Mouse (Mus musculus): ENCODE results near the gene Gm11127. TPM values are rescaled to one million over a fixed set of nuclear protein-coding genes. Genes with fewer than 3 reads are reported as not detected.

The Gm11127 gene
- polyA plus RNA-seq, 1 experiment: 179 TPM

DNA sequence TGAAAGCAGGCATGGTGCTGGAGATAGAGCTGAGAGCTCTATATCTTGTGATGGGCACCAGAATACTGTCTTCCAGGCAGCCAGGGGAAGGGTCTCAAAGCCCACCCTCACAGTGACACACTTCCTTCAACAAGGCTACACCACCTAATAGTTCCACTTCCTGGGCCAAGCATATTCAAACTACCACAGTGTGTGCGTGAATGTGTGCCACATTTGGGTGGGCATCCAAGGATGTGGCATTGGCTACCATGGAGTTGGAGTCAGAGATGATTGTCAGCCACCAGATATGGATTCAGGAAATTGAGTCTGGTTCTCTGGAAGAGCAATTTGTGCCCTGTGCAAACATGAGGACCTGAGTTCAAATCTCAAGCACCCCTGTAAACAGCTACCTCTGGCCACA, 36.9 kb downstream of the Gm11127 start:
- Histone ChIP-seq H3K4me1 (ENCODE audit: control insufficient read depth, insufficient read depth, insufficient read length, low read length) (peaks cover 22% of the 10 kb centered on the region), H3K36me3 (ENCODE audit: control insufficient read depth, insufficient read depth, low read length) (peaks cover 5% of the 10 kb centered on the region; the same call in 1 of the 2 replicates), H3K27ac (ENCODE audit: insufficient read depth, low read depth, low read length) (peak overlapping the region; percentile 88), H3K27me3 (ENCODE audit: control insufficient read depth, insufficient read depth, low read length) (no peaks in the 10 kb centered on the region), H3K4me3 (ENCODE audit: low read depth, low read length) (no peak overlapping the region)
- TF ChIP-seq POLR2A (IDR thresholded peaks at IDR 0.05; ENCODE audit: low read depth, low read length) (no peak), CTCF (IDR thresholded peaks at IDR 0.05; ENCODE audit: extremely low read depth, insufficient read length, insufficient replicate concordance, low read depth, low read length) (no peak)
- WGBS: 83% methylated on average over 1 of the region's 1 CpGs

DNA sequence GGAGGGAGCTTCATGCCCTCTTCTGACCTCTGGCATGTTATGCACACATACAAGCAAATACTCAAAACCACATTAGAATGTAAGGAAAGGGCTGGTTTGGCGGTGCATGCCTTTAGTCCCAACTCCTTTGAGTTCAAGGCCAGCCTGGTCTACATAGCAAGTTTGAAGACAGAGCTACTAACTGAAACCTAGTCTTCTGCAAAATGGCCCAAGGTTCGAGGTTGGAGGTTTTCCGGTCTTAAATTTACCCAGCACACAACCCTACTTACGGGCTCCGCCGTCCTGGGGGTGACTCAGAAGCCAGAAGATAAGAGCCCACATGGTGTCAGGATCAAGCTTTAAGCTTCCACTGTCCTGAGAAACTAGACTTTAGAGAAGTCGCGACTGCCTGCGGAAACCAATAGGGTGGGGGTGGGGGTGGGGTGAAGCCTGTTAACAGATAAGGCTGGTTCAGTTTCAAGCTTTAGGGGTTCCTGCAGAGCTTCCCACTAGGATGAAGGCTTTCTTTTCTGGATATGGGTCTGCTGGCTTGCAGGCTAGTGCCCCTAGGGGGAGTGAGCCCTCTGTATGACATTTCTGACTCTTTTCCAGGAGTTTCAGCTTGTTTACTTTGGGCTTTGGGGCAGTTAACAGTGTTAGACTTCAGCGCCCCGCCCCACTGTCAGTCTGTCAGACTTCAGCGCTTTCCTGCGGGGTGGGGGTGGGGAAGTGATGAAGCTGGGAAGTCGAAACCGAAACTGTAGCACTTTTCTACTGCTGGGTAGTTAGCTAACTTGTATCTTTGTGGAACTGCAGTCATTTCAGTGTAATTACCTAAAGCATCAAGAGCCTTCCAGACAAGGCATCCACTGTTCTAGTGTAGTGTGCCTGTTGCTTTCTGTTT, 37.7 kb downstream of the Gm11127 start, which contains the start of gene H2-T24:
Gene H2-T24, minus strand, starts transcription at position 370 of the 883 bp plus-strand sequence.
- Histone ChIP-seq H3K4me1 (ENCODE audit: control insufficient read depth, insufficient read depth, insufficient read length, low read length) (peaks cover 22% of the 10 kb centered on the region), H3K36me3 (ENCODE audit: control insufficient read depth, insufficient read depth, low read length) (peaks cover 11% of the 10 kb centered on the region), H3K4me3 (ENCODE audit: low read depth, low read length) (peak within 1 kb of the TSS; percentile 40), H3K27ac (ENCODE audit: insufficient read depth, low read depth, low read length) (peak within 1 kb of the TSS; percentile 88), H3K27me3 (ENCODE audit: control insufficient read depth, insufficient read depth, low read length) (no peaks in the 10 kb centered on the region)
- WGBS: 20% methylated on average over 15 of the region's 15 CpGs
- TF ChIP-seq POLR2A (IDR thresholded peaks at IDR 0.05; ENCODE audit: low read depth, low read length): no peak; the same call in 1 of the 2 replicates
- TF ChIP-seq CTCF (IDR thresholded peaks at IDR 0.05; ENCODE audit: extremely low read depth, insufficient read length, insufficient replicate concordance, low read depth, low read length): peak; percentile 19; the same call in 1 of the 2 replicates

DNA sequence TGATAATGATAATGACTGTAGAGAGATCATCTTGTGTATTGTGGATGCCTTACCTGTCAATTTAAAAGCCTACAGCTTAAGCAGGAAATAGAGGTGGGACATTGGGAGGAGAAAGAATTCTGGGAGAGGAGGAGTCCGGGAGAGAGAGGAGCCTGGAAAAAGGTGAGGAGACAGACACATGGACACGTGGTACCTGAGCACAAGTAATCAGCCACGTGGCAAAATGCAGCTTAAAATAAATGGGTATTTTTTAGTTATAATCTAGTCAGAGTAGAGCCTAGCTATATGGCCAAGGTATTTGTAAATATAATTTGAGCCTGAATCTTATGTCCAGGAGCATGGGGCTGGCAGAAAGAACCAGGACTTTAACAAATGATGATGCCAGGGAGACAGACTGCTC, 38.7 kb downstream of the Gm11127 start:
- WGBS: 45% methylated on average over 3 of the region's 3 CpGs
- no peak overlapping the region for H3K4me3 ChIP-seq (ENCODE audit: low read depth, low read length)
- H3K27me3 ChIP-seq (ENCODE audit: control insufficient read depth, insufficient read depth, low read length): no peaks in the 10 kb centered on the region
- peaks cover 22% of the 10 kb centered on the region for H3K4me1 ChIP-seq (ENCODE audit: control insufficient read depth, insufficient read depth, insufficient read length, low read length)
- TF ChIP-seq POLR2A (IDR thresholded peaks at IDR 0.05; ENCODE audit: low read depth, low read length) (no peak), CTCF (IDR thresholded peaks at IDR 0.05; ENCODE audit: extremely low read depth, insufficient read length, insufficient replicate concordance, low read depth, low read length) (no peak)
- H3K27ac ChIP-seq (ENCODE audit: insufficient read depth, low read depth, low read length): peak overlapping the region; percentile 85
- peaks cover 20% of the 10 kb centered on the region for H3K36me3 ChIP-seq (ENCODE audit: control insufficient read depth, insufficient read depth, low read length)

DNA sequence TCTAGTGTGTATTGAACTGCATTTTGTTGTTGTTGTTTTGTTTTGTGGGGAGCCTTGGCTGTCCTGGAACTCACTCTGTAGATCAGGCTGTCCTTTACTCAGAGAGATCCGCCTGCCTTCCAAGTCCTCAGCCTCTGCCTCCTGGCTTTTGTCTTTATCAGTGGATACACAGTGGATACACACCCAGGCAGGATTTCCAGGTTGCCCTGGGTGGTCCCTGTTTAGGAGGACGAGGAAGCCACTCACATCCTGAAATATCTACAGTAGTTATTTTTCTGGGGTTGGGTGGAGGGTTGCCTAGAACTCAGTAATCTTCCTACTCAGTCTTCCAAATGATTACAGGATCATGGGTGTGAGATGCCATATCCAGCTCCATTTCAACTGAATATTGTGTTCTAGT, 39.2 kb downstream of the Gm11127 start:
- Histone ChIP-seq H3K4me3 (ENCODE audit: low read depth, low read length) (no peak overlapping the region), H3K27ac (ENCODE audit: insufficient read depth, low read depth, low read length) (no peak overlapping the region), H3K4me1 (ENCODE audit: control insufficient read depth, insufficient read depth, insufficient read length, low read length) (peaks cover 19% of the 10 kb centered on the region), H3K36me3 (ENCODE audit: control insufficient read depth, insufficient read depth, low read length) (peaks cover 24% of the 10 kb centered on the region), H3K27me3 (ENCODE audit: control insufficient read depth, insufficient read depth, low read length) (no peaks in the 10 kb centered on the region)
- TF ChIP-seq POLR2A (IDR thresholded peaks at IDR 0.05; ENCODE audit: low read depth, low read length) (no peak), CTCF (IDR thresholded peaks at IDR 0.05; ENCODE audit: extremely low read depth, insufficient read length, insufficient replicate concordance, low read depth, low read length) (no peak)
- WGBS: 66% methylated on average over 2 of the region's 2 CpGs

DNA sequence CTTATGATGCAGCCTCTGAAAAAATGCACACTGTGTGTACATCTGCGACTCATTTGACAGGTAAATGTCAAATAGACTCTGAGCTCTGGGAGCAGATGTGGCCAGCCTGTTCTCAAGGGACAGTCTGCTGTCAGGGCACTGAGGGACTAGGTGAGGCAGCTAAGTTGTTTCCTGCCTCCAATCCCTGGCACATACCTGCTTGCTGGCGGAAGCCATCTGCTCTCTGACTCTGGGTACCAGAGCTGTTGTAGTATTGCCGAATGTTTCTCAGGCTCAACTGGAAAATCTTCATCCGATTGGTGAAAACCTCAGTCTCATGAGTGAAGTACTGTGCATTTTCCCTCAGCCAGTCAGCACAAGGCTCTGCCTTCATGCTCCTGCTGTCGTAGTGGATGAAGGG, 41.1 kb downstream of the Gm11127 start:
- H3K36me3 ChIP-seq (ENCODE audit: control insufficient read depth, insufficient read depth, low read length): peaks cover 24% of the 10 kb centered on the region
- H3K4me1 ChIP-seq (ENCODE audit: control insufficient read depth, insufficient read depth, insufficient read length, low read length): peaks cover 8% of the 10 kb centered on the region; the same call in 1 of the 2 replicates
- 90% methylated on average over 5 of the region's 5 CpGs for whole genome bisulfite sequencing
- no peak overlapping the region for H3K4me3 ChIP-seq (ENCODE audit: low read depth, low read length)
- TF ChIP-seq CTCF (IDR thresholded peaks at IDR 0.05; ENCODE audit: extremely low read depth, insufficient read length, insufficient replicate concordance, low read depth, low read length) (no peak), POLR2A (IDR thresholded peaks at IDR 0.05; ENCODE audit: low read depth, low read length) (no peak)
- H3K27me3 ChIP-seq (ENCODE audit: control insufficient read depth, insufficient read depth, low read length): no peaks in the 10 kb centered on the region
- no peak overlapping the region for H3K27ac ChIP-seq (ENCODE audit: insufficient read depth, low read depth, low read length)

DNA sequence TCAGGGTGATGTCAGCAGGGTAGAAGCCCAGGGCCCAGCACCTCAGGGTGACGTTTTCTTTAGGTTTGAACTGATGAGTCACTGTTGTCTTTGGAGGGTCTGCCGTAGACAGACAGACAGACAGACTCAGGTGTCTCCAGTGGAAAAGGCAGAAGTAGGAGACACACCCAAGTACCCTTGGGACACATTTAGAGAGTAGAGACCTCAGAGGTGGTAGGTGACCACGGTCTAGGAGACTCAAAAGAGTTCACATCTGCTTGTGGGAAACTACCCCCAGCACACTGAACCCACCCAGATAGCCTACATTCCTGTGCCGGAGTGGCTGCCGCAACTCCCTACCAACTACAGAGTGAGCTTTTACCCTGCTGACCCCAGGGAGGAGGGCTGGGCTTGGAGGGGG, 43.2 kb downstream of the Gm11127 start:
- TF ChIP-seq POLR2A (IDR thresholded peaks at IDR 0.05; ENCODE audit: low read depth, low read length) (no peak), CTCF (IDR thresholded peaks at IDR 0.05; ENCODE audit: extremely low read depth, insufficient read length, insufficient replicate concordance, low read depth, low read length) (no peak)
- H3K4me3 ChIP-seq (ENCODE audit: low read depth, low read length): no peak overlapping the region
- no peaks in the 10 kb centered on the region for H3K4me1 ChIP-seq (ENCODE audit: control insufficient read depth, insufficient read depth, insufficient read length, low read length)
- H3K27ac ChIP-seq (ENCODE audit: insufficient read depth, low read depth, low read length): no peak overlapping the region
- H3K36me3 ChIP-seq (ENCODE audit: control insufficient read depth, insufficient read depth, low read length): peaks cover 24% of the 10 kb centered on the region
- no peaks in the 10 kb centered on the region for H3K27me3 ChIP-seq (ENCODE audit: control insufficient read depth, insufficient read depth, low read length)
- 93% methylated on average over 5 of the region's 5 CpGs for WGBS

Other genes with a start within 250 kb of the Gm11127 start
- 6.1 and 8.6 TPM in 2 replicates for gene Ier3, start 236.7 kb downstream of the Gm11127 start, polyA plus RNA-seq (2012; rRNA removed)
- 33.4 and 53.2 TPM in 2 replicates for gene Flot1, start 235.1 kb downstream of the Gm11127 start, polyA plus RNA-seq (2012; rRNA removed)
- 82.8 and 157 TPM in 2 replicates for gene Tubb5, start 220.1 kb downstream of the Gm11127 start, polyA plus RNA-seq (2012; rRNA removed)
- gene Mdc1, start 216.9 kb downstream of the Gm11127 start, polyA plus RNA-seq (2012; rRNA removed): 1.7 and 3.2 TPM in 2 replicates
- gene Nrm, start 197.1 kb downstream of the Gm11127 start, polyA plus RNA-seq (2012; rRNA removed): 9.3 and 15.9 TPM in 2 replicates
- gene Ppp1r18, start 192.8 kb downstream of the Gm11127 start, polyA plus RNA-seq (2012; rRNA removed): 16.5 and 22.0 TPM in 2 replicates
- gene Dhx16, start 178.6 kb downstream of the Gm11127 start, polyA plus RNA-seq (2012; rRNA removed): 47.0 and 64.3 TPM in 2 replicates
- 82.8 and 142 TPM in 2 replicates for gene 2310061I04Rik, start 160.9 kb downstream of the Gm11127 start, polyA plus RNA-seq (2012; rRNA removed)
- gene Atat1, start 148.3 kb downstream of the Gm11127 start, polyA plus RNA-seq (2012; rRNA removed): 24.7 and 56.1 TPM in 2 replicates
- gene Mrps18b, start 142.0 kb downstream of the Gm11127 start, polyA plus RNA-seq (2012; rRNA removed): 49.0 and 63.4 TPM in 2 replicates
- gene Ppp1r10, start 141.9 kb downstream of the Gm11127 start, polyA plus RNA-seq (2012; rRNA removed): 15.1 and 33.3 TPM in 2 replicates
- 52.7 and 84.9 TPM in 2 replicates for gene Abcf1, start 88.6 kb downstream of the Gm11127 start, polyA plus RNA-seq (2012; rRNA removed)
- 13.1 and 24.7 TPM in 2 replicates for gene Gnl1, start 78.5 kb downstream of the Gm11127 start, polyA plus RNA-seq (2012; rRNA removed)
- 5.5 and 7.8 TPM in 2 replicates for gene Prr3, start 78.1 kb downstream of the Gm11127 start, polyA plus RNA-seq (2012; rRNA removed)
- gene H2-T24, start 37.8 kb downstream of the Gm11127 start, polyA plus RNA-seq (2012; rRNA removed): 0.98 and 5.4 TPM in 2 replicates
- 268 and 784 TPM in 2 replicates for gene H2-T23, start 25.5 kb downstream of the Gm11127 start, polyA plus RNA-seq (2012; rRNA removed)
- gene H2-T22, start 15.6 kb downstream of the Gm11127 start, polyA plus RNA-seq (2012; rRNA removed): 32.0 and 60.5 TPM in 2 replicates
- not detected in 2 replicates for gene Gm6034, start 15.4 kb downstream of the Gm11127 start, polyA plus RNA-seq (2012; rRNA removed)
- 0.22 and 0.27 TPM in 2 replicates for gene Gm19684, start 63.3 kb upstream of the Gm11127 start, polyA plus RNA-seq (2012; rRNA removed)
- 12.5 and 88.2 TPM in 2 replicates for gene Gm7030, start 71.1 kb upstream of the Gm11127 start, polyA plus RNA-seq (2012; rRNA removed)
- gene Gm8909, start 110.2 kb upstream of the Gm11127 start, polyA plus RNA-seq (2012; rRNA removed): 118 and 149 TPM in 2 replicates
- 68.4 and 126 TPM in 2 replicates for gene H2-T3, start 131.9 kb upstream of the Gm11127 start, polyA plus RNA-seq (2012; rRNA removed)
- gene Rpp21, start 199.7 kb upstream of the Gm11127 start, polyA plus RNA-seq (2012; rRNA removed): 70.7 and 129 TPM in 2 replicates
- 5.9 and 7.8 TPM in 2 replicates for gene Trim39, start 213.9 kb upstream of the Gm11127 start, polyA plus RNA-seq (2012; rRNA removed)
- gene H2-M10.2, start 228.1 kb upstream of the Gm11127 start, polyA plus RNA-seq (2012; rRNA removed): not detected in 2 replicates